Mouse (Mus musculus): ENCODE measurements around the gene Krba1.

Krba1 gene

GRCm38 (mm10) chr6:48452771-48453170, 57.4 kb downstream of the Krba1 start:
- DNase-seq: no peak

GRCm38 (mm10) chr6:48464966-48465679, 69.7 kb downstream of the Krba1 start:
- peak; percentile 67 for DNase-seq

- DNase-seq: no peak
These were observed 71.3 kb downstream of the Krba1 start for GRCm38 (mm10) chr6:48466715-48467114.

- DNase-seq: no peak
These were observed 72.1 kb downstream of the Krba1 start for GRCm38 (mm10) chr6:48467490-48467889.
